Mouse (Mus musculus) neural tube, embryonic 15.5 days (tissue): ENCODE results near the gene Fyn. TPM values are rescaled to one million over a fixed set of nuclear protein-coding genes. Genes with fewer than 3 reads are reported as not detected.

Experiments
- ATAC-seq: fragments of 200-750 bp; cut with Nextera tagmentation; 2 replicates; pipeline ENCODE4 v1.8.0; 2017; ENCODE audit warnings: mild to moderate bottlenecking, moderate TSS enrichment, moderate library complexity; ENCODE audit not compliant: low FRiP score
- H3K27ac ChIP-seq: fragments of 300-500 bp; sonication (generic); replicated peaks from 2 replicates; pipeline ENCODE4 v1.5.1; 2015; ENCODE audit warnings: mild to moderate bottlenecking, inconsistent platforms
- H3K27me3 ChIP-seq: fragments of 300-500 bp; sonication (generic); replicated peaks from 2 replicates; pipeline ENCODE4 v1.6.1; 2015; ENCODE audit warnings: inconsistent platforms
- H3K36me3 ChIP-seq: fragments of 300-500 bp; sonication (generic); 2 replicates; pipeline ENCODE4 v1.6.1; 2015; ENCODE audit warnings: inconsistent platforms
- H3K4me1 ChIP-seq: fragments of 300-500 bp; sonication (generic); 2 replicates; pipeline ENCODE4 v1.6.1; 2015; ENCODE audit warnings: inconsistent platforms
- H3K4me2 ChIP-seq: fragments of 300-500 bp; sonication (generic); 2 replicates; pipeline ENCODE4 v1.6.1; 2015; ENCODE audit warnings: inconsistent platforms, mild to moderate bottlenecking, moderate library complexity
- H3K4me3 ChIP-seq: fragments of 300-500 bp; sonication (generic); replicated peaks from 2 replicates; pipeline ENCODE4 v1.5.1; 2015; ENCODE audit warnings: mild to moderate bottlenecking, inconsistent platforms
- H3K9ac ChIP-seq: fragments of 300-500 bp; sonication (generic); replicated peaks from 2 replicates; pipeline ENCODE4 v1.6.1; 2015; ENCODE audit warnings: mild to moderate bottlenecking, inconsistent platforms
- H3K9me3 ChIP-seq: fragments of 300-500 bp; sonication (generic); replicated peaks from 2 replicates; pipeline ENCODE4 v1.6.1; 2016; ENCODE audit warnings: inconsistent platforms
- WGBS: fragments of 180-500 bp; shearing (Covaris S2); methylation state at CpG from one replicate; pipeline ENCODE4 v1.1.7; 2015; ENCODE audit warnings: mixed read lengths; 5-methylcytosine and 5-hydroxymethylcytosine counted together
- polyA plus RNA-seq: library from polyadenylated mRNA; unstranded; fragments of >200 nt; fragmentation: Nextera tagmentation; extraction: Ambion mirVana; gene quantifications from 2 replicates; pipeline ENCODE4 v1.2.1, GENCODE M21; 2015

Fyn gene
- polyA plus RNA-seq, 1 experiment from 2014 or later = 76.5 TPM

DNA sequence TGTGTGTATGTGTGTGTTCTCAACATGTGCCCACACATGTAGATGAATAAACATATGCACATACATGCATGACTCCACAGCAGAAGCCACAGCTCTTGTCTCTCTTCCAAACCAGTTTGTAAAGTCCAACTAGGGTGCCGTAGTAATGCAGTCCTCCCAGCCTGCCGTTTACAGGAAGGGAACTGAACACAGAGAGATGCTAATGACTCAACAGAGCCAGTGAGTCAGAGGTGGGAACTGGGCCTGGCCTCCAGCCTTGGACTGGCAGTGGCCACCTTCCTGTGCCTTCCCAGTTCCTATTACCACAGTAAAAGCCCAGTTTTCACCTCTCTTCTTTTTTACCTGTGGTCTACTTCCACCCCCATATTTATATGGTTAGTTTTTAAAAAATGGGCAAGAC is 46.9 kb downstream of the Fyn start:
- ATAC-seq = no peak
- no peaks in the 10 kb centered on the region for H3K9me3 ChIP-seq
- H3K9ac ChIP-seq = no peak overlapping the region
- no peaks in the 10 kb centered on the region for H3K27me3 ChIP-seq
- peaks cover 51% of the 10 kb centered on the region for H3K4me1 ChIP-seq
- no peak overlapping the region for H3K4me3 ChIP-seq
- no peak overlapping the region for H3K4me2 ChIP-seq
- no peaks in the 10 kb centered on the region for H3K36me3 ChIP-seq
- WGBS = 42% methylated on average over 2 of the region's 2 CpGs
- no peak overlapping the region for H3K27ac ChIP-seq

DNA sequence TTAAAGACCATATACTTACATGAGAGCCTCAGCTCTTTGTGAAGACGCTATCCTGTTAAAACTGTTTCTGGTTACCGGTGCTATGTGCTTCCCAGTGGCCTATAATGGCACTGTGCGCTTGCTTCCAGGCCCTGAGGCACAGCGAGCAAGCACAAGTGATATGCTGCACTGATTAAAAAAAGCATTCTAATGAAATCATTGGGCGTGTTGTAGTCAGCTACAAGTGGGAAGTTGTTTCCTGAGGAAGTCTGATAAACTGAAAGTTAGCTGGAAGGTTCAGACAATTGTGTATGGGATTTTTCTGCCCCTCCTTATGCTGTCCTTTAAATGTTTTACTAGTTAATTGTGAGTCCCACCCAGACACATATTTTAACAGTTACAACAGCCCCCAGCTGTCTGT is 49.0 kb downstream of the Fyn start:
- Histone ChIP-seq H3K4me2 (no peak overlapping the region), H3K27me3 (no peaks in the 10 kb centered on the region), H3K36me3 (no peaks in the 10 kb centered on the region), H3K9ac (no peak overlapping the region), H3K4me1 (peaks cover 63% of the 10 kb centered on the region), H3K9me3 (no peaks in the 10 kb centered on the region), H3K27ac (no peak overlapping the region), H3K4me3 (no peak overlapping the region)
- WGBS = 39% methylated on average over 5 of the region's 5 CpGs
- no peak for ATAC-seq

DNA sequence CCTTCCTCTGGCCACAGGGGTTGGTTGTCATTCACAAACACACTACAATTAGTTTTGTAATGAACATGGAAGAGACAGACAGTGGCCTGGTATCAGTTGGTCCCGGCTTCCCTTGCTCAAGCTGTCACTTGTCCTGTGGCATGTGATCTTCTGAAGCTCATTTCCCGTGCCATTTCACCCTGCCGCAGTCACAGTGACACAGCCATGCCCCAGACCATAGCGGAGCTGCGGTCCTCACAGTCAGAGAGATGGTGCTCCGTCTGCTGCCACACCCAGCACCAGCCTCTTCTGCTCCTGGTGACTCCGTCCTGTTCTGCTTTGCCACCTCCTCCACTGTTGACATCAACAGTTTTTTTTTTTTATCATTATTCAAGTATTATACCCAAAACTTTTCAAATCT is 49.7 kb downstream of the Fyn start:
- WGBS = 93% methylated on average over 7 of the region's 7 CpGs
- H3K36me3 ChIP-seq = no peaks in the 10 kb centered on the region
- no peaks in the 10 kb centered on the region for H3K9me3 ChIP-seq
- H3K27ac ChIP-seq = no peak overlapping the region
- H3K4me2 ChIP-seq = no peak overlapping the region
- ATAC-seq = no peak
- no peak overlapping the region for H3K9ac ChIP-seq
- no peaks in the 10 kb centered on the region for H3K27me3 ChIP-seq
- peaks cover 59% of the 10 kb centered on the region for H3K4me1 ChIP-seq
- no peak overlapping the region for H3K4me3 ChIP-seq

DNA sequence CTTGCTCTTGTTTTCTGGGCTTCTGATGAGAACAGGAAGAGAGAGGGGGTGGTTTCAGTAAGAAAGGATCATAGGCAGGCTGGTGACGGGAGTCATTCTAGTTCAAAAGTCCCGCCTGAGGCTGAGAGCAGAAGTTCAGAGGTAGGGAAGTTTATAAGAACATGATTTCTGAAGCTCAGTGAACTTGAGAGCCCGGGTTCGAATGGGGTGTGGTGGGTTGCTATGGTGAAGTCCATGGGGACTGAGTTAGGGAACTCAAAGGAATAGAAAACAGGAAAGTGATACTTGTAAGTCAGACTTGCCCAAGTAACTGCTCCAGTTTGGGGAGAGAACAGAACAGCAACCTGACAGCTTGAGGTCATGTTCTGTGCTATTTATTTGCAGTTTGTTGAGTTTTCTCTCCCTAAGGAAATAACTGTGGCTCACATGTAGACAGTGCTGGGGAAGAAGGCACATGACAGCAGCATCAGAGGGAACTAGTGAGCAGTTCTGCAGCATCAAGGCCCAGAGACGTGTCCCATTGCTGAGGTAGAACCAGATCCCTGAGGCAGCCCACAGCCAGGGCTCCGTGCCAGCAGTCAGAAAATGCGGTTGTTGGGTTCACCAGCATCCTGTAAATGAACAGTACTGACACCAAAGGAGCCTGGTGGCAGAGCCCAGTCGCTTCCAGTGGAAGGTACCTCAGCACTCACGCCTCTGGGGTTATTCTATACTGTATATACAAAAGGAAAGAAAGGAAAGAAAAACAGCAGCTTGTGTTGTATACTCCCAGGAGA is 52.4 kb downstream of the Fyn start:
- H3K9ac ChIP-seq = no peak overlapping the region
- H3K27me3 ChIP-seq = no peaks in the 10 kb centered on the region
- H3K27ac ChIP-seq = no peak overlapping the region
- no peak overlapping the region for H3K4me3 ChIP-seq
- no peaks in the 10 kb centered on the region for H3K9me3 ChIP-seq
- 59% methylated on average over 9 of the region's 9 CpGs for WGBS
- peaks cover 51% of the 10 kb centered on the region for H3K4me1 ChIP-seq
- H3K36me3 ChIP-seq = no peaks in the 10 kb centered on the region
- H3K4me2 ChIP-seq = no peak overlapping the region
- ATAC-seq = no peak

DNA sequence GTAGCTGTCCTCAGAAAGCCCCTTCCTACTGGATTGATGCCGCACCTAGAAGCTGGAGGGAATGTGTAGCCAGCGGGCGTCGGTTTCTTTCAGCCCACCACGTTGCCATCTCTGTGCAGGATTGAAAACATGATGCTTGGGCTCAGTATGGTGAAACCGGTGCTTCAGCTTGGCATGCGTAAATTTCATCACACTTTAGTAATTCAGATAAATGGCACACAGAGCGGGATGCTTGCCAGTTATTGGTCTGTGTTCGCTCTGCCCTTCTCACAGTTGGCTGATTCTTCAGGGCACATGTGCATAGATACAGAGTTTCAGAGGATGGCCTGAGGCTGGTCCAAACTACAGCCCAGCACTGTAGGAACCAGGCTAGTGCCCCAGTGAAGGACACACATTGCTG is 53.1 kb downstream of the Fyn start:
- Histone ChIP-seq H3K36me3 (no peaks in the 10 kb centered on the region), H3K4me1 (peaks cover 51% of the 10 kb centered on the region), H3K9ac (no peak overlapping the region), H3K9me3 (no peaks in the 10 kb centered on the region), H3K27ac (peak overlapping the region; percentile 39), H3K4me3 (no peak overlapping the region), H3K4me2 (no peak overlapping the region; the same call in 1 of the 2 replicates), H3K27me3 (no peaks in the 10 kb centered on the region)
- 59% methylated on average over 9 of the region's 9 CpGs for WGBS
- peak; percentile 16; the same call in 1 of the 2 replicates for ATAC-seq

DNA sequence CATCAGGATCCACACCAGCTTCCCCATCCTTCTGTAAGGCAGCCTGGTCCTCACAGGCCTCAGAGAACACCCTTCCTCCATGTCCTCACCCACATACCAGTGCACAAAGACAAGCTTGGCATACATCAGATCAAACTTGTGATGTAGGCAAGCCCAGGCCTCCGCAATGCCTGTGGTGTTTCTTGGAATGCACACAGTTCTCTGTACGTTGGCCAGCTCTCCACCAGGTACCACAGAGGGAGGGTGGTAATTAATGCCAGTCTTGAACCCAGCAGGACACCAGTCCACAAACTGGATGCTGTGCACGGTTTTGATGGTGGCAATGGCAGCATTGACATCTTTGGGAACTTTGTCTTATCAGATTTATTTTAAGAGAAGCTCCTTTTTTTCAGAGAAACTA is 56.0 kb downstream of the Fyn start:
- no peak for ATAC-seq
- H3K4me1 ChIP-seq = peaks cover 53% of the 10 kb centered on the region

DNA sequence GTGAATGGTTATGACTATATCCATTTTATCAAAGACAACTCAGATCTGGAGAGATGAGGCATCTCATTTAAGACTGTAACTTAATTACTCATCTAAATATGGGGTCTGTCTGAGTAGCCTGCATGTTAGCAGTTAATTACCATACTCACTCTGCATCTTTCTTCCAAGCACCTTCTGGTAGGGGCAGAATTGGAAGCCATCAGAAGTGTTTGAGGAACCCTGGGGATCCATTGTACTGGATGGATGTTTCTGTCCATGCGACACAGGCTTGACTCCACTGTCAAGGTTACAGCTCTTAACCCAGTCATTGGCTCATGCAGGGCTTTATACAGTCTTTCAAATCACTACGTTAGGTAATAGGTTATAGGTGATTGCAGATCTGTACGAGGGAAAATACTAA is 57.4 kb downstream of the Fyn start:
- Histone ChIP-seq H3K4me1 (peaks cover 55% of the 10 kb centered on the region), H3K36me3 (no peaks in the 10 kb centered on the region), H3K9ac (no peak overlapping the region), H3K9me3 (no peaks in the 10 kb centered on the region), H3K4me2 (no peak overlapping the region), H3K27ac (peak overlapping the region; percentile 49; the same call in 1 of the 2 replicates), H3K4me3 (no peak overlapping the region), H3K27me3 (no peaks in the 10 kb centered on the region)
- WGBS = 57% methylated on average over 3 of the region's 3 CpGs
- no peak for ATAC-seq

More for the DNA sequence above, 56.0 kb downstream of the Fyn start:
- 84% methylated on average over 3 of the region's 3 CpGs for WGBS
- Histone ChIP-seq H3K4me2 (no peak overlapping the region), H3K27me3 (no peaks in the 10 kb centered on the region), H3K36me3 (no peaks in the 10 kb centered on the region), H3K27ac (no peak overlapping the region), H3K4me3 (no peak overlapping the region), H3K9ac (no peak overlapping the region), H3K9me3 (no peaks in the 10 kb centered on the region)

DNA sequence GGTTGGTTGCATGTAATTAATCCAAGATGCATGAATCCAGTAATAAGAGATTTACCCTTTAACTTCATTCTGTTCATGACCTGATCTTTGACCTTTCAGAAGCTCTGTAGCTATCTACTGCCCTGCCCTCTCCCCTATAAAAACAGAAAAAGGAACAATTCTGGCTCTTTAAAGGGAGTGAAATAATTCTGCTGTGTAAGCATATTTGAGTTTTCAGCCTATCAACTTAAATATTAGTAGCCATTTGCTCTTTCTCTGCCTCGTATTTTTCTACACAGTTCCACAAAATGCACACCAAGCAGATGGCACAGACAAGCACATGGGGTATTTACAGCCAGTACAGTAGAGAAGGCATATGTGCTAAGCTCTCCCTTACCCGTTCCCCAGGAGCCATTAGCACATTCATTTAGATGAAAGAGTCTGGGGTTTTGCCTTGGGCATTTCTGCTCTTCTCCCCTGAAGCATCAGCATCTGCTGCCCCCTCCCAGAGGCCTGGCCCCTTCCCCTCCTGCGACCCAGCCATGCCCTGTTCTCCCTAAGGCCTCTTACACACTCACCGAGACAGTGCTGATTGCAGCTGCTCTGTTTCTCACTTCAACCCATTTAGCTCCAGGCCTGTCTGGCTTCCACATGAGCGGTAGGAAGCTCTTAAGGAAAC is 58.3 kb downstream of the Fyn start:
- Histone ChIP-seq H3K4me2 (no peak overlapping the region), H3K9me3 (no peaks in the 10 kb centered on the region), H3K27ac (peak overlapping the region; percentile 39; the same call in 1 of the 2 replicates), H3K4me1 (peaks cover 51% of the 10 kb centered on the region), H3K27me3 (no peaks in the 10 kb centered on the region), H3K4me3 (no peak overlapping the region), H3K9ac (no peak overlapping the region), H3K36me3 (no peaks in the 10 kb centered on the region)
- peak; percentile 69; the same call in 1 of the 2 replicates for ATAC-seq
- 14% methylated on average over 5 of the region's 5 CpGs for WGBS

DNA sequence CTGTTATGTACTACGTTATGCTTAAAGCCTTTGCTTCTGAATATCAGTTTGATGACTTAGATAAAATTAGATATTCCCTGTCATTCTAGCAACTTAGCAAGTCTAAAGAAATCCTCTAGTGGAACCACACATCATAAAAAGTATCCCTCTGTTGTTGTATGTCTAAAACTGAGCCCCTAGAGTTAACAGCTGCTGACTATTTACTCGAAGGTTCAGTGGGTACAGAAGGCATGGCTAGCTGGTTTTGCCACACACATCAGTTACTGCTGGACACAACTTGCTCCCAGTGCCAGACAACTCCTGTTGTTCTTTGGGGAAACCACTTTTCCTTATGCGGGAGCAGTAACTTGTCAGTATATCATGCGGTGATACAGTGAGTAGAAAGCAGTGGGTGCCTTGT is 61.0 kb downstream of the Fyn start:
- no peaks in the 10 kb centered on the region for H3K27me3 ChIP-seq
- no peaks in the 10 kb centered on the region for H3K36me3 ChIP-seq
- 79% methylated on average over 4 of the region's 4 CpGs for WGBS
- H3K4me2 ChIP-seq = no peak overlapping the region
- no peak overlapping the region for H3K4me3 ChIP-seq
- peaks cover 58% of the 10 kb centered on the region for H3K4me1 ChIP-seq
- no peak for ATAC-seq
- H3K9me3 ChIP-seq = no peaks in the 10 kb centered on the region
- H3K27ac ChIP-seq = no peak overlapping the region
- no peak overlapping the region for H3K9ac ChIP-seq

DNA sequence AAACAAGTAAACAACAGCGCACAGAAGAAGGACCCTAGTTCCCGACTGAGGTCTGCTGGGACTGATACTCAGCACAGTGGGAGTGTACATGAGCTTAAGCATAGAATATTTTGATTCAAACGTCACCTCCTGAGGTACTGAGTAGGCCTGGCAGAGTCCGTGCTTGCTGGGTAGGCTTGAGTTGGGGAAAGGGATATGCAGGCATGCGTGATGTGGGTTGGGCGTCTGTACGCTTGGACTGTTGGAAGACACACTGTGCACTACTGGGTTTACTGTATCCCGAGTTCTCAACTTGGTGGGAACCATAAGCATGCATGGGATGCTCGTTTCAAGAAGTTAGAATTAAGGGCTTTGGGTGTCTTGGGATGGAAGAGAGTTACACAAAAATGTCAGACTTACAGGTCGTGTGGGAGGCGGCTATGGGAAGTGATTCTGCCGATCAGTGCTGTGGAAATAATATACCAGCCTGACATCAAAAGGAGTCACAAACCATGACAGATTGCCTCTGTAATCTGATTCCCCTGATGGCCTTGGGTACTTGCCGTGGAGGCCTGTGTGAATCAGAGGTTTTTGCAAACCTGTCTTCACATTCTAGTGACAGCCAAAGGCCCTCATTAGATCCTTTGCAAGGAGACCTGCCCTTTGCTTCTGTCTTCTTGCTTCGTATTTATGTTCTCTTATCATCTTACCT is 61.6 kb downstream of the Fyn start:
- Histone ChIP-seq H3K9ac (no peak overlapping the region), H3K27ac (0 out of 2 replicates have a peak overlapping the region, but pooled peaks have one; percentile 6), H3K4me3 (no peak overlapping the region), H3K36me3 (no peaks in the 10 kb centered on the region), H3K27me3 (no peaks in the 10 kb centered on the region), H3K4me1 (peaks cover 63% of the 10 kb centered on the region), H3K9me3 (no peaks in the 10 kb centered on the region), H3K4me2 (no peak overlapping the region)
- no peak for ATAC-seq
- 61% methylated on average over 14 of the region's 14 CpGs for WGBS

DNA sequence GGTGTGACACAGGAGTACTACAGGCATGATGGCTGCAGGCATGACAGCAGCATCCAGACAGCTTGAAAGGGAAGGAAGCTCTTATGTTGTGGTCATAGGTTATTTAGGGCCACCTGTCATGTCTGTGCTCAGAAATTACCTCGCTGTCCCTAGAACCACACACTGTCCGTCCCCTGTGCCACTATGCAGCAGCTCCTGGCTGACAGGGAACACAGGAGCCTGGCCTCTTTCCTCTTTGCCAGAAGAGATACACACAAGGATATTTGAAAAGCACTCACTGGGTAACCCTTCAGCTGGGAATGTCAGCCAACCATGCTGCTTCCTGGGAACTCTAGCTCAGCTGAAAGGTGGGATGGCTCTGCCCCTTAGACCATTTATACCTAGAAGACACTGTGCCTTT is 62.6 kb downstream of the Fyn start:
- Histone ChIP-seq H3K36me3 (no peaks in the 10 kb centered on the region), H3K9ac (no peak overlapping the region), H3K4me1 (peaks cover 61% of the 10 kb centered on the region), H3K9me3 (no peaks in the 10 kb centered on the region), H3K27ac (peak overlapping the region; percentile 58), H3K4me2 (no peak overlapping the region), H3K27me3 (no peaks in the 10 kb centered on the region), H3K4me3 (no peak overlapping the region)
- WGBS = 78% methylated on average over 2 of the region's 2 CpGs
- ATAC-seq = no peak
